Mouse (Mus musculus): Measurements from ENCODE around the gene Slc30a3.

GRCm38 (mm10) chr5:31086606-31087005 is 21.4 kb downstream of the Slc30a3 start:
- TF ChIP-seq CTCF (IDR thresholded peaks at IDR 0.05; ENCODE audit: control insufficient read depth, insufficient read depth, insufficient read length) = no peak
- TF ChIP-seq USF1 (IDR thresholded peaks at IDR 0.05; ENCODE audit: low read depth) = no peak
- no peak for TF ChIP-seq CEBPB (IDR thresholded peaks at IDR 0.05; ENCODE audit: low read depth)
